Mouse (Mus musculus) embryonic facial prominence, embryonic 14.5 days (tissue): Measurements from ENCODE around the gene Nat8l. TPM values are rescaled to one million over a fixed set of nuclear protein-coding genes. Genes with fewer than 3 reads are reported as not detected.

Experiments used
- ATAC-seq: fragments of 200-750 bp; cut with Nextera tagmentation; 2 replicates; pipeline ENCODE4 v1.8.0; 2017; ENCODE audit warnings: low read depth, moderate number of reproducible peaks, moderate TSS enrichment
- DNase-seq: peaks from one replicate; pipeline ENCODE4 v3.0.0-alpha.2; 2015; ENCODE audit warnings: low spot score
- H3K27ac ChIP-seq: fragments of 300-500 bp; sonication (generic); replicated peaks from 2 replicates; pipeline ENCODE4 v1.5.1; 2014; ENCODE audit warnings: low read depth, mild to moderate bottlenecking, low read length, moderate library complexity
- H3K27me3 ChIP-seq: fragments of 300-500 bp; sonication (generic); replicated peaks from 2 replicates; pipeline ENCODE4 v1.6.1; 2014; ENCODE audit warnings: low read length; ENCODE audit not compliant: control insufficient read depth, insufficient read depth
- H3K36me3 ChIP-seq: fragments of 300-500 bp; sonication (generic); 2 replicates; pipeline ENCODE4 v1.6.1; 2014; ENCODE audit warnings: low read length, mixed read lengths; ENCODE audit not compliant: control insufficient read depth, insufficient read depth
- H3K4me1 ChIP-seq: fragments of 300-500 bp; sonication (generic); 2 replicates; pipeline ENCODE4 v1.6.1; 2014; ENCODE audit warnings: antibody characterized with exemption, low read length; ENCODE audit not compliant: control insufficient read depth, insufficient read depth
- H3K4me2 ChIP-seq: fragments of 300-500 bp; sonication (generic); 2 replicates; pipeline ENCODE4 v1.6.1; 2014; ENCODE audit warnings: low read depth, mild to moderate bottlenecking, low read length, moderate library complexity, mixed read lengths
- H3K4me3 ChIP-seq: fragments of 300-500 bp; sonication (generic); 2 replicates; pipeline ENCODE4 v1.5.1; 2014; ENCODE audit warnings: low read depth, mild to moderate bottlenecking, low read length
- H3K9ac ChIP-seq: fragments of 300-500 bp; sonication (generic); 2 replicates; pipeline ENCODE4 v1.6.1; 2014; ENCODE audit warnings: low read depth, mild to moderate bottlenecking, low read length, moderate library complexity, mixed read lengths
- H3K9me3 ChIP-seq: fragments of 300-500 bp; sonication (generic); 2 replicates; pipeline ENCODE4 v1.6.1; 2016; ENCODE audit warnings: low read length; ENCODE audit not compliant: control insufficient read depth
- WGBS: fragments of 180-500 bp; shearing (Covaris S2); extraction: QIAGEN DNeasy Blood & Tissue Kit; methylation state at CpG from one replicate; pipeline ENCODE4 v1.1.7; 2014; 5-methylcytosine and 5-hydroxymethylcytosine counted together
- polyA plus RNA-seq: library from polyadenylated mRNA; unstranded; fragments of >200 nt; fragmentation: Nextera tagmentation; extraction: Ambion mirVana; gene quantifications from 2 replicates; pipeline ENCODE4 v1.2.1, GENCODE M21; 2014

Nat8l gene
- polyA plus RNA-seq, 1 experiment from 2014 or later, result 0.31 TPM

GRCm38 (mm10) chr5:34018968-34019367, 23.2 kb downstream of the Nat8l start:
- no peak overlapping the region for H3K9ac ChIP-seq
- WGBS, result 77% methylated on average over 4 of the region's 4 CpGs
- H3K9me3 ChIP-seq, result no peaks in the 10 kb centered on the region
- no peak for DNase-seq
- ATAC-seq, result no peak
- no peak overlapping the region for H3K27ac ChIP-seq
- H3K4me2 ChIP-seq, result no peak overlapping the region
- H3K27me3 ChIP-seq, result no peaks in the 10 kb centered on the region
- H3K36me3 ChIP-seq, result no peaks in the 10 kb centered on the region
- no peak overlapping the region for H3K4me3 ChIP-seq
- no peaks in the 10 kb centered on the region for H3K4me1 ChIP-seq

- H3K27ac ChIP-seq, result no peak overlapping the region
- ATAC-seq, result no peak
- H3K4me1 ChIP-seq, result no peaks in the 10 kb centered on the region
- no peak overlapping the region for H3K9ac ChIP-seq
- H3K4me3 ChIP-seq, result no peak overlapping the region
- 64% methylated on average over 4 of the region's 4 CpGs for WGBS
- no peak overlapping the region for H3K4me2 ChIP-seq
- no peak for DNase-seq
- H3K9me3 ChIP-seq, result no peaks in the 10 kb centered on the region
- no peaks in the 10 kb centered on the region for H3K27me3 ChIP-seq
- H3K36me3 ChIP-seq, result no peaks in the 10 kb centered on the region
Measured at GRCm38 (mm10) chr5:34030101-34030500, 34.3 kb downstream of the Nat8l start.

GRCm38 (mm10) chr5:34031022-34031421, 35.2 kb downstream of the Nat8l start:
- no peak for DNase-seq

GRCm38 (mm10) chr5:34032520-34032919, 36.7 kb downstream of the Nat8l start:
- WGBS, result 66% methylated on average over 3 of the region's 3 CpGs
- no peak for ATAC-seq

More at GRCm38 (mm10) chr5:34031022-34031421, 35.2 kb downstream of the Nat8l start:
- ATAC-seq, result no peak
- no peak overlapping the region for H3K4me3 ChIP-seq
- H3K27me3 ChIP-seq, result no peaks in the 10 kb centered on the region
- H3K4me2 ChIP-seq, result no peak overlapping the region
- H3K9me3 ChIP-seq, result no peaks in the 10 kb centered on the region
- no peak overlapping the region for H3K9ac ChIP-seq
- no peaks in the 10 kb centered on the region for H3K4me1 ChIP-seq
- no peak overlapping the region for H3K27ac ChIP-seq
- H3K36me3 ChIP-seq, result no peaks in the 10 kb centered on the region
- 66% methylated on average over 6 of the region's 6 CpGs for WGBS

More at GRCm38 (mm10) chr5:34032520-34032919, 36.7 kb downstream of the Nat8l start:
- Histone ChIP-seq H3K4me1 (no peaks in the 10 kb centered on the region), H3K36me3 (no peaks in the 10 kb centered on the region), H3K9me3 (no peaks in the 10 kb centered on the region), H3K27ac (no peak overlapping the region), H3K9ac (no peak overlapping the region), H3K4me3 (no peak overlapping the region), H3K4me2 (no peak overlapping the region), H3K27me3 (no peaks in the 10 kb centered on the region)
- DNase-seq, result no peak

Other genes with a start within 250 kb of the Nat8l start
- 39.3 and 39.5 TPM in 2 replicates for gene Letm1, start 213.2 kb upstream of the Nat8l start, polyA plus RNA-seq
- gene Nsd2, start 175.3 kb upstream of the Nat8l start, polyA plus RNA-seq, result 40.4 and 45.7 TPM in 2 replicates
- gene Nelfa, start 59.6 kb upstream of the Nat8l start, polyA plus RNA-seq, result 46.7 and 51.1 TPM in 2 replicates
- gene Gm1673, start 12.6 kb upstream of the Nat8l start, polyA plus RNA-seq, result 78.7 and 81.0 TPM in 2 replicates
- gene Poln, start 173.5 kb downstream of the Nat8l start, polyA plus RNA-seq, result 0.94 and 1.9 TPM in 2 replicates
- gene Haus3, start 173.5 kb downstream of the Nat8l start, polyA plus RNA-seq, result 26.8 and 28.3 TPM in 2 replicates
- 53.5 and 53.7 TPM in 2 replicates for gene Mxd4, start 191.7 kb downstream of the Nat8l start, polyA plus RNA-seq